Mouse (Mus musculus) neutrophil, adult 5-6 weeks (primary cell): ENCODE measurements around the gene Usp5. TPM values are rescaled to one million over a fixed set of nuclear protein-coding genes. Genes with fewer than 3 reads are reported as not detected.

Experiments used
- total RNA-seq: library from RNA; stranded (forward); fragments of 200-1000 nt; gene quantifications from 2 replicates; pipeline ENCODE4 v1.2.3, GENCODE M21; 2017

Gene Usp5
- total RNA-seq, 1 experiment from 2014 or later: 35.1 TPM

Other genes with a start within 250 kb of the Usp5 start
- not detected in 2 replicates for gene C1s2, start 193.4 kb downstream of the Usp5 start, total RNA-seq
- gene Lpcat3, start 166.5 kb downstream of the Usp5 start, total RNA-seq: 21.4 and 26.5 TPM in 2 replicates
- gene Emg1, start 117.3 kb downstream of the Usp5 start, total RNA-seq: 89.3 and 107 TPM in 2 replicates
- gene Phb2, start 117.1 kb downstream of the Usp5 start, total RNA-seq: 110 and 117 TPM in 2 replicates
- 1,943 and 2,202 TPM in 2 replicates for gene Ptpn6, start 90.8 kb downstream of the Usp5 start, total RNA-seq
- 161 and 171 TPM in 2 replicates for gene Grcc10, start 88.1 kb downstream of the Usp5 start, total RNA-seq
- 0.74 TPM in 1 of 2 replicates, not detected in the other for gene Gm45234, start 73.5 kb downstream of the Usp5 start, total RNA-seq
- gene Atn1, start 73.0 kb downstream of the Usp5 start, total RNA-seq: 6.5 and 11.6 TPM in 2 replicates
- not detected in 2 replicates for gene Eno2, start 59.8 kb downstream of the Usp5 start, total RNA-seq
- 6.8 and 7.9 TPM in 2 replicates for gene Lrrc23, start 49.8 kb downstream of the Usp5 start, total RNA-seq
- 10.5 and 10.9 TPM in 2 replicates for gene Spsb2, start 20.8 kb downstream of the Usp5 start, total RNA-seq
- gene Tpi1, start 15.2 kb downstream of the Usp5 start, total RNA-seq: 43.0 and 64.8 TPM in 2 replicates
- 1.4 and 3.0 TPM in 2 replicates for gene Cdca3, start 63 bp upstream of the Usp5 start, total RNA-seq
- gene Gnb3, start 10.8 kb upstream of the Usp5 start, total RNA-seq: 0.70 TPM in 1 of 2 replicates, not detected in the other
- gene P3h3, start 28.3 kb upstream of the Usp5 start, total RNA-seq: not detected in 2 replicates
- gene Gpr162, start 34.5 kb upstream of the Usp5 start, total RNA-seq: not detected in 2 replicates
- 6.8 and 7.1 TPM in 2 replicates for gene Cd4, start 58.7 kb upstream of the Usp5 start, total RNA-seq
- gene Lag3, start 82.2 kb upstream of the Usp5 start, total RNA-seq: 0.25 and 0.70 TPM in 2 replicates
- 94.0 and 109 TPM in 2 replicates for gene Ptms, start 90.6 kb upstream of the Usp5 start, total RNA-seq
- gene Mlf2, start 101.9 kb upstream of the Usp5 start, total RNA-seq: 56.3 and 57.7 TPM in 2 replicates
- 19.1 and 23.7 TPM in 2 replicates for gene Cops7a, start 136.1 kb upstream of the Usp5 start, total RNA-seq
- not detected in 2 replicates for gene Pianp, start 167.2 kb upstream of the Usp5 start, total RNA-seq
- gene Zfp384, start 179.7 kb upstream of the Usp5 start, total RNA-seq: 45.1 and 58.1 TPM in 2 replicates
- gene Ing4, start 210.3 kb upstream of the Usp5 start, total RNA-seq: 136 and 143 TPM in 2 replicates
- 26.8 and 32.7 TPM in 2 replicates for gene Acrbp, start 220.2 kb upstream of the Usp5 start, total RNA-seq
- gene Lpar5, start 238.4 kb upstream of the Usp5 start, total RNA-seq: 1.6 and 3.1 TPM in 2 replicates